Mouse (Mus musculus): ENCODE data around the gene Twnk. TPM values are rescaled to one million over a fixed set of nuclear protein-coding genes. Genes with fewer than 3 reads are reported as not detected.

Gene Twnk
- polyA plus RNA-seq, 1 experiment from 2014 or later, result 18.0 TPM

DNA sequence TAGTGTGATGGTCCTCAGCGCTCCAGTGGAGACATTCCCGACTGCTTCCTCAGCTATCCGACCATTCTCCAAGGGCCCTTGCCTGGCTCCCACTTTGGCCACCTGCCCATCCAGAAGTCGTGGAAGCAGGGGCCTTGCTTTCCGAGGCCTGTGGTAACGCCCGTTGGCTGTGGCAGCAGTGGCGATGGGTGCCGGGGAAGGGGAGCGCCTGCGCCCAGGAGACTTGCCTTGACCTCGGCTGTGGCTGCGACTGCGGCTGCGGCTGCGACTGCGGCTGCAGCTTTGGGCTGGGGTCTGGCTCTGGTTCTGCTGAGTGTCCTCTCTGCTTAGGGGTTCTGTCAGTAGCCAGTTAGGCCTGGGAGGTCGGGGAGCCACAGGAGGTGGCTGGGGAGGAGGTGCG lies 23.3 kb downstream of the Twnk start:
- no peak overlapping the region for H3K9ac ChIP-seq (replicated peaks; ENCODE audit: low read length)

DNA sequence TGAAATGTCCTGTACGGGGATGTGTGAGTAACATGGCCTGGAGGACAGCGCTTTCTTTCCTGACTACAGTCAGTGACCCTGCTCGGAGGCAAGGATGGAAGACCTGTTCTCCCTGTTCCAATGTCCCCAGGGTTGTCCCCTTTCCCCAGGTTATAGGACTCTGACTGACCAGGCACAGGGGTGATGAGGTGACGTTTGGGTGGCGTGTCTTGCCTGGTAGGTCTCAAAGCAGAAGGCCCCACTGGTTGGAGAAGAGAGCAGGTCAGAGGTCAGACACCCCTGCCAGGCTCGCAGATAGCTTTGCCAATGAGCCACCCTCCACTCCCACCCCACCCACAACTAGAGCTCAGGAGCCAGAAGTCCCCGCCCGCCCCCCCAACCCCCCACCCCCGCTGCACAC lies 24.1 kb downstream of the Twnk start:
- WGBS, result 51% methylated on average over 9 of the region's 9 CpGs
- Histone ChIP-seq H3K36me3 (replicated peaks; ENCODE audit: control insufficient read depth, insufficient read depth, low read depth, low read length) (peaks cover 17% of the 10 kb centered on the region), H3K4me2 (ENCODE audit: low read depth, low read length) (no peak overlapping the region), H3K4me1 (ENCODE audit: control insufficient read depth, insufficient read depth, low read length) (no peaks in the 10 kb centered on the region; the same call in 1 of the 2 replicates), H3K9ac (replicated peaks; ENCODE audit: low read length) (no peak overlapping the region), H3K9me3 (replicated peaks; ENCODE audit: control insufficient read depth, low read length) (no peaks in the 10 kb centered on the region), H3K4me3 (ENCODE audit: low read depth, low read length) (no peak overlapping the region), H3K27ac (replicated peaks; ENCODE audit: low read depth, low read length) (no peak overlapping the region), H3K27me3 (ENCODE audit: control insufficient read depth, insufficient read depth, low read length) (no peaks in the 10 kb centered on the region)
- ATAC-seq (replicated peaks; ENCODE audit: insufficient number of reproducible peaks, low FRiP score, low TSS enrichment, low read depth) (no peak), DNase-seq (ENCODE audit: low spot score) (no peak)

More for the DNA sequence above, 23.3 kb downstream of the Twnk start:
- Histone ChIP-seq H3K27ac (replicated peaks; ENCODE audit: low read depth, low read length) (no peak overlapping the region), H3K4me3 (ENCODE audit: low read depth, low read length) (no peak overlapping the region), H3K27me3 (ENCODE audit: control insufficient read depth, insufficient read depth, low read length) (no peaks in the 10 kb centered on the region), H3K36me3 (replicated peaks; ENCODE audit: control insufficient read depth, insufficient read depth, low read depth, low read length) (peaks cover 20% of the 10 kb centered on the region), H3K4me1 (ENCODE audit: control insufficient read depth, insufficient read depth, low read length) (no peaks in the 10 kb centered on the region; the same call in none of the 2 replicates), H3K9me3 (replicated peaks; ENCODE audit: control insufficient read depth, low read length) (no peaks in the 10 kb centered on the region), H3K4me2 (ENCODE audit: low read depth, low read length) (no peak overlapping the region)
- whole genome bisulfite sequencing, result 60% methylated on average over 19 of the region's 19 CpGs
- DNase-seq (ENCODE audit: low spot score), result no peak
- no peak for ATAC-seq (replicated peaks; ENCODE audit: insufficient number of reproducible peaks, low FRiP score, low TSS enrichment, low read depth)

DNA sequence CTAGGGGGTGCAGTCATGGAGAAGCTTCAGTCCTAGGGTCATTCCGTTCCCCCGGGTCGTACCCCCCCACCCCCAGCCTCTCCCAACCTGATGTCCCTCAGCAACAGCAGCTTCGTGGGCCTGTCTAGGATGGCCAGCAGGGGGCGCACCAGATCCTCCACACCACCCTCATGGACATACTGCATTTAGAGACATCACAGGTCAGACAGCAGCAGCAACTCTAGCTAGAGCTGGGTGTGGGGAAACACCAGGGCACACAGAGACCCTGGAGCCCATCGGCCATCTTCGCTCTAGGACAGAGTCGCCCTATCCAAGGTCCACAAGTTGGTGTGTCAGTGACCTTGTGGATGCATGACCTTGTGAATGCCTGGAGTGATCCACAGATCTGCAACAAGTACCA lies 24.6 kb downstream of the Twnk start:
- Histone ChIP-seq H3K27ac (replicated peaks; ENCODE audit: low read depth, low read length) (no peak overlapping the region), H3K4me2 (ENCODE audit: low read depth, low read length) (no peak overlapping the region), H3K9me3 (replicated peaks; ENCODE audit: control insufficient read depth, low read length) (no peaks in the 10 kb centered on the region), H3K9ac (replicated peaks; ENCODE audit: low read length) (no peak overlapping the region), H3K27me3 (ENCODE audit: control insufficient read depth, insufficient read depth, low read length) (no peaks in the 10 kb centered on the region), H3K4me3 (ENCODE audit: low read depth, low read length) (no peak overlapping the region), H3K36me3 (replicated peaks; ENCODE audit: control insufficient read depth, insufficient read depth, low read depth, low read length) (peaks cover 17% of the 10 kb centered on the region), H3K4me1 (ENCODE audit: control insufficient read depth, insufficient read depth, low read length) (no peaks in the 10 kb centered on the region; the same call in 1 of the 2 replicates)
- ATAC-seq (replicated peaks; ENCODE audit: insufficient number of reproducible peaks, low FRiP score, low TSS enrichment, low read depth) (no peak), DNase-seq (ENCODE audit: low spot score) (peak; percentile 72)
- WGBS, result 33% methylated on average over 8 of the region's 8 CpGs

DNA sequence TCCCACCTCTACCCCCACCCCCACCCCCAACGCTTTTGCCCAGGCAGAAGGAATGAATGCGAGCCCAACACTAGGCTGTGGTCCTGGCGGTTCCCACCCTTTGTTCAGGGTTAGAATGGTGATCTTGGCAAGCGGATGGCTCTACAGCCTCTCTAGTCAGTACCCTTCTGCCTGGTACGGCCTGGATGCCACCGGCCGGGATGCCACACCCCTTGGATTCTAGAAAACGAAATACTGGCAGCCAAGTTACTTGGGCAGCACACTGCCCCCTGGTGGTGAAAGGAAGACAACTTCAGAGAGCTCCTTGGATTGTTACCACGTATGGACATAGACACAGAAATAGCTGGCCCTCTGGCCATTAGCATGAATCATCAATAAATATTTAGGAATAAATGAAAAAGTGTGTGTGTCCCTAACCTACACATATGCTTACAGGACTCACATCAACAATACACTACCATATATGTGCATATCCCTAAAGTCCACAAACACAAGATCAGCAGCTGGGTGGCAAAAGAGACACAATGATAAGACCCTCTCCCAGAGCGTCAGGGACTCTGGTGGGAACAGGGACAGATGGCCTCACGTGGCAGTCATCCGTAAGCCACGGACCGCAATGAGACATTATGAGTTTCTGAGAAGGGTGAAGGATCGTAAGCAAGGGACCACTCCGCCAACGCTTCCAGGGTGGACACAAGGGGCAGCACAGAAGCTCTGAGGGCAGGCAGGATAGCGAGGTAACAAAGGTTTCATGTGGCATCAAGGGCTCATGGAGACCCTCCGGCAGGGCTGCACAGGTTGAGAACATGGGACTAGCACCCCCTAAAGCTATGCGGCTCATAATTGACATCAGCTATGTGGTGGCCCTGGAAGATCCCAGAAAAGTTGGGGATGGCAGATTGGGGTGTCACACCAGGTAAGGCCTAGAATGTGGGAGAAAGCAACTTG lies 25.6 kb downstream of the Twnk start:
- 42% methylated on average over 20 of the region's 20 CpGs for WGBS
- Histone ChIP-seq H3K4me3 (ENCODE audit: low read depth, low read length) (no peak overlapping the region), H3K27me3 (ENCODE audit: control insufficient read depth, insufficient read depth, low read length) (no peaks in the 10 kb centered on the region), H3K4me2 (ENCODE audit: low read depth, low read length) (no peak overlapping the region), H3K36me3 (replicated peaks; ENCODE audit: control insufficient read depth, insufficient read depth, low read depth, low read length) (peaks cover 15% of the 10 kb centered on the region), H3K9ac (replicated peaks; ENCODE audit: low read length) (no peak overlapping the region), H3K4me1 (ENCODE audit: control insufficient read depth, insufficient read depth, low read length) (no peaks in the 10 kb centered on the region; the same call in 1 of the 2 replicates), H3K27ac (replicated peaks; ENCODE audit: low read depth, low read length) (no peak overlapping the region), H3K9me3 (replicated peaks; ENCODE audit: control insufficient read depth, low read length) (no peaks in the 10 kb centered on the region)
- no peak for ATAC-seq (replicated peaks; ENCODE audit: insufficient number of reproducible peaks, low FRiP score, low TSS enrichment, low read depth)
- DNase-seq (ENCODE audit: low spot score), result peak; percentile 94

DNA sequence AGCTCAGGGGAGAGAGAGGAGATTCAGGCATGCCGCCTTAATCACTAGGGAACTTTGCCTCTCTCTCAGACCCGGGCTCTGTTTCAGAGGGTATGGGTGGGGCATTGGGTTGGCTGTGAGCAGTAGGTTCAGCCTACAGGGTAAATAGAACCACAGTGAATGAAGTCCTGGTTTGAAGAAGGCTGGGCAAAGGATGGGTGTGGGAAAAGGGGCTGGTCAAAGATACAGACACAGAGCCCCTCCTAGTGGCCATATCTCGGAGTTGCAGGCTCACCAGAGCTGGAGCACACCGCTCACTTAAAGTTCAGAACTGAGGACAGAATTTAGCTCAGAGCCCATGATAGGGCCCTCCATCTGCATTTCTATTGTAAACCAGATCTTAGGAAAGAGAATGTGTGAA lies 26.3 kb downstream of the Twnk start:
- Histone ChIP-seq H3K4me2 (ENCODE audit: low read depth, low read length) (no peak overlapping the region), H3K9me3 (replicated peaks; ENCODE audit: control insufficient read depth, low read length) (no peaks in the 10 kb centered on the region), H3K27me3 (ENCODE audit: control insufficient read depth, insufficient read depth, low read length) (no peaks in the 10 kb centered on the region), H3K4me1 (ENCODE audit: control insufficient read depth, insufficient read depth, low read length) (no peaks in the 10 kb centered on the region; the same call in 1 of the 2 replicates), H3K27ac (replicated peaks; ENCODE audit: low read depth, low read length) (no peak overlapping the region), H3K36me3 (replicated peaks; ENCODE audit: control insufficient read depth, insufficient read depth, low read depth, low read length) (peaks cover 8% of the 10 kb centered on the region; the same call in 1 of the 2 replicates), H3K4me3 (ENCODE audit: low read depth, low read length) (no peak overlapping the region), H3K9ac (replicated peaks; ENCODE audit: low read length) (no peak overlapping the region)
- peak; percentile 91 for DNase-seq (ENCODE audit: low spot score)
- WGBS, result 21% methylated on average over 4 of the region's 4 CpGs
- ATAC-seq (replicated peaks; ENCODE audit: insufficient number of reproducible peaks, low FRiP score, low TSS enrichment, low read depth), result 0 out of 2 replicates have a peak, but pooled peaks have one; percentile 12

DNA sequence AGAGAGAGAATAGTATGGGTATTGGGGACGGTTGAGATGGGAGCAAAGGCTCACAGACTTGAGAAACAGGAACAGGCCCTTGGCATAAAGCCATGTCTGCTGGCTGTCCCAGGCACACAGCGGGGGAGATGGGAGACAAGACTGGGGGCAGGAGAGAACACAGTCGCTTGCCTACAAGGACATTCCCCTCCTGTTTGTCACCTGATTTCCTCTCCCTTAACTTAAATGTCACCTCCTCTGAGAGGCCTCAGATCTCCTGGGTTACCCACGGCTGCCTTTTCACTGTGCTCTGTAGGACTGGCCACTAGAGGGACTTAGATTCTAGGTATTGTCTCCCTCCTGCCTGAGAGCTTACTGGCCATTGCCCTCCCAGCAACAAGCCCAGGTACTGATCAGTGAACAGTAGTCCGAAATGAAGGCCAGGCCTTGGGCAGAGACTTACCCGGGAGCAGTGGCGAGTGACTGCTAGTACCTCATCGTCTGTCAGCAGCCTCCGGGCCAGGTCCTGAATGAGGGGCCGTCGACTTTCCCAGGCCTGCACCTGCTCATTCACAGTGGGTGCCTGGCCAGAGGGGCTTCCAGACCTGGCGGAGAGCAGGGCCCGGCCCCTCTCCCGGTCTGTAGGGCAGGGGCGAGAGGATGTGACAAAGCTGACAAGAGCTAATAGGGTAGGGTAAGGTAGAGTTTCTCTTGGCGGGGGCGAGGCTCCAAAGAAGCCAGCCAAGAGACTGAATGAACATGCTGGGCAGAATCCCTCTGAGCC lies 27.3 kb downstream of the Twnk start:
- H3K36me3 ChIP-seq (replicated peaks; ENCODE audit: control insufficient read depth, insufficient read depth, low read depth, low read length), result peaks cover 5% of the 10 kb centered on the region; the same call in 1 of the 2 replicates
- no peak overlapping the region for H3K27ac ChIP-seq (replicated peaks; ENCODE audit: low read depth, low read length)
- no peaks in the 10 kb centered on the region for H3K9me3 ChIP-seq (replicated peaks; ENCODE audit: control insufficient read depth, low read length)
- no peak overlapping the region for H3K4me3 ChIP-seq (ENCODE audit: low read depth, low read length)
- H3K9ac ChIP-seq (replicated peaks; ENCODE audit: low read length), result no peak overlapping the region
- DNase-seq (ENCODE audit: low spot score), result no peak
- no peaks in the 10 kb centered on the region for H3K27me3 ChIP-seq (ENCODE audit: control insufficient read depth, insufficient read depth, low read length)
- H3K4me1 ChIP-seq (ENCODE audit: control insufficient read depth, insufficient read depth, low read length), result no peaks in the 10 kb centered on the region; the same call in 1 of the 2 replicates
- 48% methylated on average over 17 of the region's 17 CpGs for WGBS
- H3K4me2 ChIP-seq (ENCODE audit: low read depth, low read length), result no peak overlapping the region
- ATAC-seq (replicated peaks; ENCODE audit: insufficient number of reproducible peaks, low FRiP score, low TSS enrichment, low read depth), result no peak

GRCm38 (mm10) chr19:45036867-45037266 lies 31.4 kb downstream of the Twnk start:
- Histone ChIP-seq H3K27me3 (ENCODE audit: control insufficient read depth, insufficient read depth, low read length) (no peaks in the 10 kb centered on the region; the same call in 1 of the 2 replicates), H3K36me3 (replicated peaks; ENCODE audit: control insufficient read depth, insufficient read depth, low read depth, low read length) (no peaks in the 10 kb centered on the region), H3K9me3 (replicated peaks; ENCODE audit: control insufficient read depth, low read length) (no peaks in the 10 kb centered on the region), H3K4me2 (ENCODE audit: low read depth, low read length) (no peak overlapping the region), H3K9ac (replicated peaks; ENCODE audit: low read length) (no peak overlapping the region), H3K4me1 (ENCODE audit: control insufficient read depth, insufficient read depth, low read length) (no peaks in the 10 kb centered on the region), H3K4me3 (ENCODE audit: low read depth, low read length) (no peak overlapping the region), H3K27ac (replicated peaks; ENCODE audit: low read depth, low read length) (no peak overlapping the region)
- WGBS, result 24% methylated on average over 16 of the region's 16 CpGs
- DNase-seq (ENCODE audit: low spot score) (peak; percentile 49), ATAC-seq (replicated peaks; ENCODE audit: insufficient number of reproducible peaks, low FRiP score, low TSS enrichment, low read depth) (no peak)

Measured in embryonic facial prominence, embryonic 11.5 days (tissue).